Mouse (Mus musculus) cerebellum, adult 18-20 months (tissue): ENCODE results near the gene Plekha5.
"Not testable (repeated sequence)": the region's sequence is repeated elsewhere in the genome, so short reads cannot be mapped to it uniquely, and the experiment has no call there.

ENCODE experiments used
- DNase-seq, 2 experiments: peaks; one replicate each; pipeline ENCODE4 v3.0.0; 2021

Gene Plekha5

GRCm38 (mm10) chr6:140533606-140534005 lies 109.8 kb downstream of the Plekha5 start:
- no peak for DNase-seq

- DNase-seq: no peak
Observed at GRCm38 (mm10) chr6:140535504-140535903, 111.7 kb downstream of the Plekha5 start.

DNA sequence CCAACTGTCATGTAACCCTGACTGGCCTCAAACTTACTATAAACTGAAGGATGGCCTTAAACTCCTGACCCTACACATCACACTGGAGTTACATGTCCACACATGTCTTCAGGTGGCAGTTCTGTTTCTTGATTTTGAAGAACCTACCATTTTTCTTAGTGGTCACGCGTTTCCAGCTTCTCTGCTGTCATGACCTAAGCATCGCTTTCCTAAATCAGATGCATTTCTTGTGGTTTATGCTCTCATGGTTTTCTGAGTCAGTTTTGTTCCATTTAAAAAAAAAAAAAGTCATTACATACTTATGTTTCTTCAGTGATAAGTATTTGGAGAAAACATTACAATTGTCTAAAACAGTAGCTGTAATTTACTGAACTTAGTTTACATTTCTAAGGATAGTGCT lies 118.1 kb downstream of the Plekha5 start:
- DNase-seq: no peak

GRCm38 (mm10) chr6:140543005-140543794 lies 119.3 kb downstream of the Plekha5 start:
- no peak for DNase-seq

DNA sequence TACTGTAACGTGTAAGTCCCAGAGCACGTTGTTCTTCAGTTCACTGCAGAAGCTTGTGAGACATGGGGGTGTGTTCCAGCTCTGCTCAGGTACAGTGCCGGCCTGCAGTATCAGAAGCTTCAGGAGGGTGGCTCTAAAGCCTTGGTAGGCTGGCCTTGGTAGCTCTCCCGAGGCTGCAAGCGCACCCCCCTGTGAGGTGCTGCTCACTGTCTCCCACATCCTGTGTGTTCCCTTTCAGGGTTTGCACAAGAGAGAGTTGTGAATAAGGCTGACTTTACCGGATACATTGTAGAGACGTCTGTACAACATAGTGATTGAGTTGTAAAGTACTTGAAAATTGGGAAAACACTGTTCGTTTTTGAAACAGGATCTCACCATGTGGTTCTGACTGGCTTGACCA lies 122.2 kb downstream of the Plekha5 start:
- no peak for DNase-seq

GRCm38 (mm10) chr6:140546648-140547201 lies 122.9 kb downstream of the Plekha5 start:
- DNase-seq: no peak

- DNase-seq: no peak
Observed at GRCm38 (mm10) chr6:140547203-140547944, 123.5 kb downstream of the Plekha5 start.

- no peak for DNase-seq
Observed at GRCm38 (mm10) chr6:140548082-140548769, 124.4 kb downstream of the Plekha5 start.

DNA sequence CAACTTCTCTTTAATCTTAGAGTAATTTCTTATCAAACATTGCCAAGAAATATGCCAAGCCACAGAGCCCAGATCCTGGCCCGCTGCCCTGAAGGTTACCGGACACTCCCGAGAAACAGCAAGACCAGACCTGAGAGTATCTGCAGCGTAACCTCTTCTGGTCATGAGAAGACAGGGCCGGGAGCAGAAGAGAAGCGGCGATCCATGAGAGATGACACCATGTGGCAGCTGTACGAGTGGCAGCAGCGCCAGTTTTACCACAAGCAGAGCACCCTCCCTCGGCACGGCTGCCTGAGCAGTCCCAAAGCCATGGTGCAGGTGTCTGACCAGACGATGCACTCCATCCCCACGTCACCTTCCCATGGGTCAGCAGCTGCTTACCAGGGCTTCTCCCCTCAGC lies 126.9 kb downstream of the Plekha5 start:
- DNase-seq: peak; percentile 56 to 66

- DNase-seq: peak; percentile 60 to 62
Observed at GRCm38 (mm10) chr6:140554261-140554660, 130.4 kb downstream of the Plekha5 start.

DNA sequence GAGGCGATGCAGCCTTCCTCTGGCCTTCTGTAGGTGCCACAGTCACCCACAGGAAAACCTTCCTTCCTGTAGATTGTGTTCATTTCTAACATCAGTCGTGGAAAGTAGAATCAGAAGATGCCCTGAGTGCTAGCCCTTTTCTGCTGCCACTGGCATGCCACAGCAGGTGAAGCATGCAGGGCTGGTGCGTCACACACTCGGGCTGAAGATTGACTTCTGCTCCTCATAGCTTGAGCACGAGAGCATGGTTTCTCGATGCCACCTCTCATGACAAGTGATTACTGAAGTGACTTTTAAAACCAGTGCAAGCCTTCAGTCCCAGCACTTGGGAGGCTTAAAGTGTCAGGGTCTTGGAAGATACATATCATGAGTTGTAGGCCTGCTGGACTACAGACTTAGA lies 135.6 kb downstream of the Plekha5 start:
- no peak for DNase-seq

- no peak for DNase-seq
Observed at GRCm38 (mm10) chr6:140561151-140561916, 137.5 kb downstream of the Plekha5 start.

DNA sequence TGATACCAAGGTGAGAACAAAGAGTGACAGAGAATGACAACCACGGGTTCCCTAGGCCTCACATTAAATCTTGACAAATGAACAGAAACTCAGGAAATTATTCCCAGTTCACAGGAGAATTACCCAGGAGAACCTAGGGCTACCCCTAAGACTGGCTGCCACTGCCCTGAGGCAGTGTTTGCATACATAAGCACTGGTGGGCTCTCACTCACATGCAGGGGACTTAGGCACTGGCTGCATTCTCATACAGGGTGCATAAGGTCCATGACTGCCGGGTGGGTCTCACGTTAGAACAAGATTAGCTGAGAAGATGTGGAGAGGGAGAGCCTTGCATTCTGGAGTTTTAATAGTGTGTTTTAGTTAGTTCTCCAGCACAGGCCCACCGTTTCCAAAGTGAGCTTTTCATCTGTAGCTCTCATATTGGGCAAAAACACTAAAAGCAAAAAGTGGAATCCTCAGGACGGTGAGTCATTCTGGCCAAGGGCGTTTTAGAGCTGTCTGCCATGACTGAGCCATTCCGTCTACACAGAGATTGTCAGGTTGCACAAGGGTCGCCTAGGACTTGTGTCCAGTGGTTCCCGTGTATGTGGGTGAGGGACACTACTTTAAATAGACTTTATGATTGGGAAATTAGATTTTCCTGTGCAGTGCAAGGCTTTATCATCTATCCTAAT lies 138.2 kb downstream of the Plekha5 start:
- no peak for DNase-seq

DNA sequence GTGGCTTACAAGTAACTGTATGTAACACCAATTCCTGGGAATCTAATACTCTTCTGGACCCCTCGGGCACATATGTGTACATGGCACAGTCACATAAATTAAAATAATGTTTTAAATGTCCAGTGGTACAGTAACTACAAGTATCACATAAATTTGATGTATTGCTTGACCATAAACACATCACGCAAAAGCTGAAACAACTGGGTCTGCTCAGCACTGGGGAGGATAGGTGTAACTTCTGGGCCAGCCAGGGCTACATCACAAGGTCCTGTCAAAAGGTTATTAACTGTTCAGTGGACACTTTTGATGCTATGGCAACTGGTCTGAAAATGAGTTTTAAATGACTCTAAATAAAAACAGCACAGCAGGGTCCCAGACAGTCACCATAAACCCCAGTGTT lies 143.3 kb downstream of the Plekha5 start:
- DNase-seq: no peak

GRCm38 (mm10) chr6:140567897-140568296 lies 144.0 kb downstream of the Plekha5 start:
- no peak for DNase-seq

DNA sequence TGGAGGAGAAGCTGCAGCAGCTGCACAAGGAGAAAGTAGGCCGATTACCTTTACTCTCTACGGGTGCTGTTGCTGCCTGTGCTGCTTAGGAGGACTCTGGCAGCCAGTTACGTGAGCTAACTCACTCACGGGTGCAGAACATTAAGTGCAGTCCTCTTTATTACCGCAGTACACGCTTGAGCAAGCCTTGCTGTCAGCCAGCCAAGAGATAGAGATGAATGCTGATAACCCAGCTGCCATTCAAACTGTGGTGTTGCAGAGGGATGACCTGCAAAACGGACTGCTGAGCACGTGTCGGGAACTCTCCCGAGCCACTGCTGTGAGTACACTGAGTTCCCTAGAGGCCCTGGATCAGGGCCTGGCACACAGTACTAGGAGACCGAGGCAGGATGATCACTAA lies 146.3 kb downstream of the Plekha5 start:
- peak; percentile 43 to 53 for DNase-seq

DNA sequence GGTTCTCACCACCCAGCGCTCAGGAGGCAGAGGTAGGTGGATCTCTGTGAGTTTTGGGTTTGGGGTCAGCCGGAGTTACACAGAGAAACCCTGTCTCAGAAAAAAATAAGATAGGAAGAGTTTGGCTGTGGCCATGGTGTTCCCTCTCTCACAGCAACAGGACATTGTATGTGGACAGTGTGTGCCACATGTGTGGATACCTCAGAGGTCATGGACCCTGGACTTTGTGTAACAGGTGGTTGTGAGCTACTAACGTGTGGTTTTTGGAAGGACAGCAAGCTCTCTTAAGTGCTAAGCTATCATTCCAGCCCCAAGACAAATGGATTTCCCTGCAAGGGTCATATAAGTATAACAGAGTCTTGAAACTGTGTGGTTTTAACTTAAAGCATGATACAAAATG lies 151.1 kb downstream of the Plekha5 start:
- DNase-seq: no peak

DNA sequence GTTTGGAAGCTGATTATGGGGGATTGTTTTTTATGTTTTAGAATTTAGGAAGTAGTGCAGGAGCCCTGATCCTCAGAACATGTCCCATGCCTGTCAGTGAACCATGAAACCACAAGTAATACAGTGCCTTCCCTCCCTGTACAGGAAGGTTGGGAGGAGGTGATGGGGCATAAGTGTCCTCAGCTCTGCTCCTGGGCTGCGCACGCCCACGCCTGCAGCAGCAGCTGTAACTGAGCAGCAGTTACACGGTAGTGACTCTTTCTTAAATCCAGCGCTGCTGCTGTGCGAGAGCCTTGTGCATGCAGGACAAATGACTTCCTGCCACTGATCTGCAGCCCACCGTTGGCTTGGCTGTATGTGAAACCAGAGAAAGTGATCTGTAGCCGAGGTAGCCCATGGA lies 152.3 kb downstream of the Plekha5 start:
- no peak for DNase-seq

GRCm38 (mm10) chr6:140576961-140577821 lies 153.3 kb downstream of the Plekha5 start:
- no peak for DNase-seq

DNA sequence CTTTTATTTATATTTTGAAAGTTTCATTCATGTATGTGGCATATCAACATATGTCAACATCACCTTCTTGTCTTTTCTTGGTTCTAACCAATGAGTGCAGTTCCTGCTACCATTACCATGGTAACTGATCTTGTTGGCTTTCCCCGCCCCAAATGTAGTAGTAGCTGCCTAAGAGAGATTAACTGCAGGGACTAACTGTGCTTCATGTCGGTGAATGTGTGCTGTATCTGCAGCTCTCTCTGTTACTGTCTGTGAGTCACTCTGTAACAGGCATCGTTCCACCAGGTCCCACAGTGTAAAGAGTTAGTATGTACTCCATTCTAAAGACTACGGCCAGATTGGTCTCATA lies 153.9 kb downstream of the Plekha5 start:
- DNase-seq: no peak

- DNase-seq: not testable (repeated sequence)
Observed at GRCm38 (mm10) chr6:140578985-140579384, 155.1 kb downstream of the Plekha5 start.
